Mouse (Mus musculus): ENCODE measurements around the gene Tnpo3.
"Not testable (repeated sequence)": the region's sequence is repeated elsewhere in the genome, so short reads cannot be mapped to it uniquely, and the experiment has no call there.

The Tnpo3 gene

DNA sequence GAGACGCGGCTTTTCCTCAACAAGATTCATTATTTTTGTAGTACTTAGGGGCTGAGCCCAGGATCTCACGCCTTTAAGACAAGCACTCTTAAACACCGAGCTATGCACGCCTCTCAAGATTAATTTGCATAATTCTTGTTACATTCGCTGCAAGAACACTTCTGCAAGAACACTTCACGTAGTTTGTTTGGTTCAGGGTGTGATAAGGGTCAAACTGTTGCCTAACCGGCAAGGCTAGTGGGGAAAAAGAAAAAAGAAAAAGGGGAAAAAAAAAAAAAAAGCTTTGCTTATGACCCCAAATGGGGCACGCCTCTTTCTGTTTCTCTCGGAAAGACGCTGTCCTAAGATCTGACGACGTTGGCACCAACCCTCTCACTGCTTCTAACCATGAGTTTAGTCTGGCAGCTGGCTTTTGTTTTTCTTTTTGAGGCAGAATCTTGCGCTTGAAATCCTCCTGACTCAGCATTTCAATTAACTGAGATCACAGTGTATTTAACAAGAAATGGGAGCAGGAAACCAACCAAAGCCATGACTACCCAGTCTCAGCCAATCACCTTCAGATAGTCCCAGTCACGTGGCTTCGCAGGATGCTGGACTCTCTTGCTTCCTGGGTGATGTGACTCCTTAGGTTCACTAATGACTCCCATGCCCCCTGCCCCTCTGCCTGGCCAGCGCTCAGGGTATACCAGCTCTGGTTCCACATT is 11.3 kb upstream of the Tnpo3 start:
- no peak for DNase-seq

DNA sequence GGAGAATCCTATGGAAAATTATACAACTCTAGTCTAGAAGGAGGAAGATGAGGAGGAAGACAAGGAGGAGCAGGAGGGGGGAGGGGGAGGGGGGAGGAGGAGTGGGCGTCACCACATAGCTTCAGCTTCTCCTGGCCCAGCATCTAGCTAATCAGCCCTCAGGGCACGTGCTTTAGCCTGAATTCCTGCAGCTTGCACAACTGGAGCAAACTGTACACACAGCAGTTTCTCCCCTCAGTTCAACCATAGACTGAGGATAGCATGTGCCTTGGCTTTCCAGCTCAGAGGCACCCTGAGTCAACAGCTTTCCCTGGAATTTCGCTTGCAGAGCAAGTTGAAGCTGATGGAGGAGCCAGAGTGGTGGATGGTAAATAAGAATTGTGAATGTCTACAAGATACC is 10.5 kb upstream of the Tnpo3 start:
- DNase-seq, result no peak

DNA sequence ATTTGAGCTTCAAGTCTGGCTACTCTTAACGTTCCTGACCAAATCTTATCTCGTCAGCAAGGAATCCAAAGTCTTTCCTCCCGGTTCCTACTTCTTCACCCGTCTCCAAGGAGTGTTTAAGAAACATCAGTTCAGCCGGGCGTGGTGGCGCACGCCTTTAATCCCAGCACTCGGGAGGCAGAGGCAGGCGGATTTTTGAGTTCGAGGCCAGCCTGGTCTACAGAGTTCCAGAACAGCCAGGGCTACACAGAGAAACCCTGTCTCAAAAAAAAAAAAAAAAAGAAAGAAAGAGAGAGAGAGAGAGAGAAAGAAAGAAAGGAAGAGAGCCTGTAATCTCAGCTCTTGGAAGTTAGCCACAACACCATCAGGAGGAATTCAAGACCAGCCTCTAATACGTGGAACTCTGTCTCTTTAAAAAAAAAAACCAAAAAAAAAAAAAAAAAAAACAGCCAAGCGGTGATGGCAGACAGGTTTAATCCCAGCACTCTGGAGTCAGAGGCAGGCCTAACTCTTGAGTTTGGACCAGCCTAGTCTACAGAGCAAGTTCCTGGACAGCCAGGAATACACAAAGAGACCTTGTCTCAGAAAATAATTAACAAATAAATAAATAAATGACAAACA is 443 bp upstream of the Tnpo3 start:
- DNase-seq, result not testable (repeated sequence)

- DNase-seq, result no peak
Observed at GRCm38 (mm10) chr6:29600188-29600587, 9.5 kb downstream of the Tnpo3 start.

GRCm38 (mm10) chr6:29595656-29596055 is 14.0 kb downstream of the Tnpo3 start:
- DNase-seq, result no peak

- no peak for DNase-seq
Observed at GRCm38 (mm10) chr6:29581202-29581601, 28.5 kb downstream of the Tnpo3 start.

DNA sequence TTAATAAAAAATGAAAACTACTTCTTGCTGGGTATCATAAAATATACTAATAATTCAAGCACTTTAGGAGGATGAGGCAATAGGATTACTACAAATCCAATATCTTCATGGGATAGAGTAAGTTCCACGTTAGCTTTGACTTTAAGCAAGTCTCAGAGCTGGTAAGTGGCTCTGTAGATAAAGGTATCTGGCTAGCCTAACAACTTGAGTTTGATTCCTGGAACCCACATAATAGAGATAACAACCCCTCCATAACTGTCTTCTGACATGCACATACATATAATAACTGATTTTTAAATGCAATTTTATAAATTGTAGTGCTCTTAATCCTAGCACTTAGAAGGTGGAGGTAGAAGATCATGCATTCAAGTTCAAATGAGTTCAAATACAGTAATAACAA is 28.9 kb downstream of the Tnpo3 start:
- DNase-seq, result no peak

GRCm38 (mm10) chr6:29576388-29576787 is 33.3 kb downstream of the Tnpo3 start:
- DNase-seq, result not testable (repeated sequence)

- no peak for DNase-seq
Observed at GRCm38 (mm10) chr6:29557112-29557511, 52.6 kb downstream of the Tnpo3 start.

GRCm38 (mm10) chr6:29552526-29552925 is 57.2 kb downstream of the Tnpo3 start:
- no peak for DNase-seq

DNA sequence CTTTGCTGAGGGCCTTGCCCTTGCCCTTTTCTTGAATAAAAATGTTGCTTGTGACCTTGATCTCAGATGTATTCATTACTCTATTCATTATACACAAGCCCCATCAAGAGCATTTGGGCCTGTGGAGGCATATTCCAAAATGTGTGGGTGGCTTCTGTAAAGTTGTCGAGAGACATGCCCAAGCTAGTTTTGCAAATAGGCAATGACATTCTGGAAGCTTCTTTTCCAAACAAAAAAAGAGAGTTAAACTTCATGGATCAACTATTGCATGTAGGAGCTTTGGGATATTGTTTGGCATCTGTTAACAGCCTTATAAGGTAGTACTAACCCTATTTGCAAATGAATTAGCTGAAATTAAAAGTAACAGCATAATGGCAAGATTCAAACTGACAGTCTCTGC is 61.6 kb downstream of the Tnpo3 start:
- no peak for DNase-seq

DNA sequence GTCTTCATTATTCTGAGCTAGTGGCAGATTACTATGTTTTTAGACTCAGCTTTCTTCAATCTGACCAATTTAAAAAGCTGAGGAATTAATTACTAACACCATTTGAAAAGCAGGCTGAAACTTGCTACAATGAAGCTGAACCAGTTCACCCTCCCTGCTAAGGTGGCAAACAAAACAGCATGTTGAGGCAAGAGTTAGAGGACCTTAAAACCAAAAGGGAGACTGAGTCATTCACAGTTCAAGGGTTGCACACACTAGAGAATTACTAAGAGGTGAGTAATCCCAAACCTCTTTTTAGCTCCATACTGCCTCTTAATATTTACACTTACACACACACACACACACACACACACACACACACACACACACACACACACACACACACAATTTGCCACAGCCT is 62.1 kb downstream of the Tnpo3 start:
- DNase-seq, result no peak

DNA sequence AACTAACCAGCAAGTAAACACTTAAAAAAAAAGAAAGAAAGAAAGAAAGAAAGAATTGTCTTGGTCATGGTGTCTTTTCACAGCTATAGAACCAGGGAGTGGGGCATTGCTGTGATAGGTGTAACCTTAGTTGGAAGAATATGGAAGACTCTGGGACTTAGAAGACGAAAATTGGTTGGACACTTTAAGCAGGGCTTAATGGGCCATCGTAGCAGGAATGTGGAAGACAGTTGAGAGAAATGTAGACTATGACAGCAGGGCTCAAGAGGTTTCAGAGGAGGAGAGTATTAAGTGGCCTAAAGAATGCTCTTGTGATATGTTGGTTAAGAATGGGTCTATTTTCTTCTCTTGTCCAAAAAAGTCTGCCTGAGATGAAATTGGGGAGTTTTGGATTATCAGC is 64.1 kb downstream of the Tnpo3 start:
- DNase-seq, result no peak

DNA sequence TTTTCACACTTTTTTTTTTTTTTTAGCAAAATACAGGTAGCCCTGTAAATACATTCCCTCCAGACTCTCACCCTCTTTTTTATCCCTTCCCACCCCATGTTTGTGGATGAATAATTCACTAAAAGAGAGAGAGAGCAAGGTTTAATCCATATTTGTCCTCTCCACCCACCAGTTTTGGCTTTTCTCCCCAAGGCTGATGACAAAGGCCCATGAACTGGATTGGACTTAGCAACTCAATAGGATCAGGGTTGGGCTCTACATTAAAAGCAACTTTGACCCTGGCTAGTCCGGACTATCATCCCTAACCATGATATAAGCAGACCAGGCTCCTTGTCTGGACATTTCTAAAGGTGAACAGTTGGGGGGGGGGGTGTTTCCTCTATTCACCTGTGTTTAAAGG is 68.7 kb downstream of the Tnpo3 start:
- DNase-seq, result no peak

- no peak for DNase-seq
Observed at GRCm38 (mm10) chr6:29540223-29540622, 69.5 kb downstream of the Tnpo3 start.

- DNase-seq, result no peak
Observed at GRCm38 (mm10) chr6:29539502-29539901, 70.2 kb downstream of the Tnpo3 start.

DNA sequence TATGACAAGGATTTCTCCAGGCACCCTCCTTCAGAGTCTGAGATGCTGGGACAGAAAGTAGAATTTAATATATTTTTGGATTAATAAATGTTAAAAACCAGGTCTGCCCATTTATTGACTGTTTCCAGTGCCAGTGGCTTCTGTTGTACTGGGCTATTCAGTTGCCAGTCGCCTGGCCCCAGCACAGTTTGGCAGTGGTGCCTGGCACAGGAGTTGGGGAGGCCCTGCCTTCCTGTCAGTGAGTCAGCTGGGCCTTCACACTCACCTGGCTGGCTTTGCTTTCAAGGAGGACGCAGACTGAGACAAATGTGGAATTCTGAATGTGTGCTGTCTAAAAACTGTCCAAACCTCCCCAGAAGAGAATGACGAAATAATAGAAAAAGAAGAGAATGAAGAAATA is 72.5 kb downstream of the Tnpo3 start:
- DNase-seq, result no peak

- DNase-seq, result no peak
Observed at GRCm38 (mm10) chr6:29536651-29537193, 73.0 kb downstream of the Tnpo3 start.

DNA sequence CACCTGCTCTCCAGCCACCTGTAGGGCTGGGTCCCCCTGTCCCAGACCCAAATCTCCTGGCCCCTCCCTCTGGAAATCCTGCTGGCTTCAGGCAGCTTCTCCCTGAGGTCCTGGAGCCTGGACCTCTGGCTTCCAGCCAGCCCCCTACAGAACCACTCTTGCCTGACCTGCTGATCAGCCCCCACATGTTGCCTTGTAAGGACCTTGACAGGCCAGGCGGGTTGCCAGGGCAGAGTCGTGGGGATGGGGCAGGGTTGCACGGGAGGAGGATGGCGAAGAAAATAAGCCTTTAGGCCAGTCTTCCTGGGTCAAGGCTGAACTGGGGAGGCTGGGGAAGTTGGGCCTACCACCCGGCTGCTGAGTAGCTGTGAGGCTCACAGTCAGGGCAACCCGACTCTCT is 74.4 kb downstream of the Tnpo3 start:
- DNase-seq, result no peak

DNA sequence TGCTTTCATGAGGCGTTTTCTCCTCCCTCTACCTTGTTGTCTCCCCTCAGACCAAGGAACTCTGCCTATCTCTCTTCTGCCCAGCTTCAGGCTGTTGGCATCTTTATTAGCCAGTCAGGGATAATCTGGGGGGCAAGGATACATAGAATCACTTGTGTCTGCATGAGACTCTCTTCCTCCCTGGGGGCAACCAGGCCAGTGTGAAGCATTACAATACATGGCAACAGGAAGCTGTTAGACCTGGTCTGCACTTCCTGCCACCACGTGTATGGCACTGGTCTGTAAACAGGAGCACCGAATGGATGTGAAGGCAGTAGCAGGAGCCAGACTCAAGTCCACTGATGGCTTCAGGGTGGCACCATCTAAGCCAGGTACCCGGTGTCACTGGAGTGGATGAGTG is 79.6 kb downstream of the Tnpo3 start:
- no peak for DNase-seq

DNA sequence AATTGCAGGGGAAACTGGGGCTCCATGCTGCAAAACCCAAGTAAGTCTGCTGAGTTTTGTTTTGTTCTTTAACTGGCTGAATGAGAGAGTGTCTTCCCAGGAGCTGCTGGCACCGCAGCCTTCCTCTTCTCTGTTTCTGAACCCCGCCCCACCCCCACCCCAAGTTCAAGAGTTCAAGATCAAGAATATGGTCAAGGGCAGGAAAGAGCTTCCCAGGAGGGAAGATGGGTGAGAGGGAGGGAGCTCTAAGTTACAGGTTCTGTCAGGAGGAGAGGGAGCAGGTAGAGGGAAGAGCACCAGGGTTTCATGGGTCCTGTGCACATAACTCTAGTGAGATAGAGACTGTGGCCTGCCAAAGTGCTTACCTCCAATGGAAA is 80.3 kb downstream of the Tnpo3 start:
- no peak for DNase-seq

GRCm38 (mm10) chr6:29528561-29529443 is 80.9 kb downstream of the Tnpo3 start:
- peak; percentile 17 for DNase-seq

DNA sequence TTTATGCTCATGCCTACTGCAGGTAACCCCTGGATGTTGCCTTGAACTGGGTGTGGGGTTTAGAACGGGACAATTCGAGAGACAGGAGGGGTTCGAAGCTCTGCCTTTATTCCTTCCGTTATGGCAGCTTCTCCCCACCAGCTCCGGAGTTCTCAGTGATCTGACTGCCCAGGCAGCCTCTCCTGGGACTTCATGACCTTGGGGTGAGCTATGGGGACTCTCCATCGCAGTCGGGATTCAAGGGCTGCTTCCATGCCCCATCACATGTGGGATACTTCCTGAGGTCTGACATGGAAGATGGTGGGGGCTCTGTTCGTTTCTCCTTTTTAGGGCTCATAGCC is 81.6 kb downstream of the Tnpo3 start:
- no peak for DNase-seq
